Mouse (Mus musculus) embryonic fibroblast, embryonic 13.5 days (primary cell): ENCODE data around the gene Nid1. TPM values are rescaled to one million over a fixed set of nuclear protein-coding genes. Genes with fewer than 3 reads are reported as not detected.
"Not testable (repeated sequence)": the region's sequence is repeated elsewhere in the genome, so short reads cannot be mapped to it uniquely, and the experiment has no call there.

Experiments
- H3K27ac ChIP-seq: 2 replicates; pipeline ENCODE4 v1.5.1; 2012; ENCODE audit warnings: low read length, control low read depth, inconsistent platforms; ENCODE audit not compliant: insufficient read depth
- H3K4me1 ChIP-seq: 2 replicates; pipeline ENCODE4 v1.6.1; 2011; ENCODE audit warnings: low read length; ENCODE audit not compliant: control insufficient read depth, insufficient read depth
- H3K4me3 ChIP-seq: 2 replicates; pipeline ENCODE4 v1.5.1; 2011; ENCODE audit warnings: mild to moderate bottlenecking, control low read depth, low read length; ENCODE audit not compliant: insufficient read depth
- CTCF ChIP-seq: IDR thresholded peaks from 2 replicates; pipeline ENCODE4 v1.5.1; 2011; ENCODE audit warnings: mild to moderate bottlenecking, control low read depth, low read length, moderate library complexity, borderline replicate concordance; ENCODE audit not compliant: insufficient read depth
- POLR2A ChIP-seq: IDR thresholded peaks from 2 replicates; pipeline ENCODE4 v1.6.1; 2011; ENCODE audit warnings: low read depth, mild to moderate bottlenecking, control low read depth, low read length, moderate library complexity
- polyA plus RNA-seq: library from polyadenylated mRNA; stranded (reverse); fragments of >200 nt; gene quantifications from 2 replicates; pipeline ENCODE4 v1.2.4, GENCODE M21; 2011; ENCODE audit warnings: low read depth; ENCODE audit not compliant: missing spikeins, insufficient read length

Gene Nid1
- polyA plus RNA-seq, 1 experiment = 407 TPM

DNA sequence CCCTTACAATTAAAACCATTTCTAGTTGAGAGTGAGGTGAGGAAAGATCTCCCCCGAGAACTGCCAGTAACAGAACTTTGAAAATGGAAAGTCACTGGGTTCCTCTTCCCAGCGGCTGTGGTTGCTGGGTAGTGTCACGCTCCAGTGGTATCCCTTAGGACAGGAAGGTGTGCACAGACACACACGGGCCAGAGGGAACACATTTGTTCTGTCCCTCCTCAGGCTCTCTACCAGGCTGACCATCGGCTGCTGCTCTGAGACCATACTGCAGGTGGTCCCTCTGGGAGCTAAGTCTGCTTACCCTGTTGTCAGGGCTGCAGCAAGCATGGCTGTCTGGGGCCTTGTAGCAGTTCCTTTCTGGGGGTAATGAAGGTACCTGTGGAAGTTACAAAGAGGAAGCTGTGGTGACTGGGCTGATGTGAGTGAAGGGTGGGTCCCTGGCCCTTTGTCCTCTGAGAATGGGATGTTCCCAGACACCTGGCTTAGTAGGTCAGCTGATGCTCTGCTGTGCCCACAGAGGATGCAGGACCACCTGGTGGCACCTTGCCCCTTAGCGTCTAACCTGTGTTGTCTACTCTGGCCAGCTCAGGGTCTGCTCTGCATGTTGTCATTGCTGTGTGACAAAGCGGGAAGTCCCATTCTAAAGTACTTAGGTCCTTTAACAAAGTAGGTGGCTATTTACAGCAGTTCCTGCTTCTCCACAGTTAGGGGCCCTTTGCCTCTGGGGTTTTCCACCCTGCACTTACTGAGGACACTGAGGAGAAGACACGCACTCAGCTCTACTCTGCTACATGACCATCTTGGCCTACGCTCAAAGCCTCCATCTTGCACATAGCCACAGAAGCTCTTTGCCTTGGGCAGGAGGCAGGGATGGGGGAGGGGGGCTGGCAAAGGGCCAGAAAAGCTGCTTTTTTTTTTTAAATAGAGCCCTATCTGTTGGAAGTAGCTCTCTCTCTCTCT lies 86.6 kb downstream of the Nid1 start:
- Histone ChIP-seq H3K27ac (no peak overlapping the region), H3K4me1 (no peaks in the 10 kb centered on the region), H3K4me3 (no peak overlapping the region)
- no peak for TF ChIP-seq CTCF
- TF ChIP-seq POLR2A = no peak

DNA sequence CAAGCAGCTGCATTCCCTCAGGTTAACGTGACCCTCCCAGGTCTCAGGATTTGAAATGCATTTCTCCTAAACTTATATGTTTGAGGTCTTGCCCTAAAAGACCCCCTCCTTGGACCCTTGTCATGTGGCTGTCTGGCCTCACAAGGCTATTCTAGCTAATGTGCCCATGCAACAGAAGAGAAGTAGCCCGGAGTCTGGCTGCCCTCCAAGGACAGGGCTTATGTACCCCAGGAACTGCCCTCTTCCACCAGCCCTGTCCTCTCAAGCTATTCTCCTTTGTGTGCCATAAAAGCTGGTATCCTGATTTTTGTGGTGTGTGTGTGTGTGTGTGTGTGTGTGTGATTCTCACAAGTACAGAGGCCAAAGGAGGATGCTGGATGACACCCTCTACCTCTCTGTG lies 87.9 kb downstream of the Nid1 start:
- TF ChIP-seq CTCF = no peak
- TF ChIP-seq POLR2A = no peak
- Histone ChIP-seq H3K4me3 (no peak overlapping the region), H3K27ac (no peak overlapping the region), H3K4me1 (no peaks in the 10 kb centered on the region)

DNA sequence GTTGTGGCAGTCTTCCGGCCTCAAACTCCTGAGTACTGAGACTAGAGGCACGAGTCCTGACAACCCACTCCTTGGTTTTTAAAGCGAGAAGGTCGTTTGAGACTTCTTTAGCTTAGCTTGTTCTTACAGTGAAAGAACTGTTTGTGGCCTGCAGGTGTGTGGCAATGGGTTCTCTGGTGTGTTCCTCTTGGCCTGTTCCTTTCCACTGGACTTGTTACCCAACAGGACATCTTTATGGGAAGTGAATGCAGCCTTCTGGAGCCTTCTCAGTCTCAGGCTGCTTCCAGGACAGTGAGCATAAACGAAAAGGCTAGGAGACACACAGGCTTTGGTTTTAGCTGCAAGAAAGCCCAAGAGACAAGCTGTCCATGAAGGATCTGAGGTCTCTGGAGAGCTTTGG lies 88.5 kb downstream of the Nid1 start:
- TF ChIP-seq CTCF (no peak), POLR2A (no peak)
- H3K27ac ChIP-seq = no peak overlapping the region
- H3K4me1 ChIP-seq = no peaks in the 10 kb centered on the region
- H3K4me3 ChIP-seq = no peak overlapping the region

DNA sequence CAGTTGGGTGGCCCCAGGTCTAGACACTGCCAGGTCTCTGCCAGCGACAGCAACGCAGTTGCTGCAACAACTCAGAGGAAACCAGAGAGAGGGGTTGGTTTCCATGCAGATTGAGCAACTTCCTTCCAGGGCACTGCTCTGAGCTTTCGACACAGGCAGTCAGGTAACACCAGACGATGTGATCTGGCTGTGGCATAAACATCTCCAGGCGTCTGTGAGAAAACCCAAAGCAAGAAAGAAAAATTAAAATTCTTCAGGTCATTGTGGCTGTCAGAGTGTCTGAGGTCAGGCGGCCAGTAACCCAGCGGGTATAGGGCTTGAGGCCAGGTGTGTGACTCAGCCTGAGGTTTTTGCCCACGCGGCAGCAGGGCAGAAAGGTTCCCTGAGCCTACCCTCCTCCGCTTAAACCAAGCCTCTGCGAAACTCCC lies 91.8 kb downstream of the Nid1 start:
- Histone ChIP-seq H3K27ac (no peak overlapping the region), H3K4me3 (no peak overlapping the region), H3K4me1 (no peaks in the 10 kb centered on the region)
- no peak for TF ChIP-seq POLR2A
- TF ChIP-seq CTCF = no peak

DNA sequence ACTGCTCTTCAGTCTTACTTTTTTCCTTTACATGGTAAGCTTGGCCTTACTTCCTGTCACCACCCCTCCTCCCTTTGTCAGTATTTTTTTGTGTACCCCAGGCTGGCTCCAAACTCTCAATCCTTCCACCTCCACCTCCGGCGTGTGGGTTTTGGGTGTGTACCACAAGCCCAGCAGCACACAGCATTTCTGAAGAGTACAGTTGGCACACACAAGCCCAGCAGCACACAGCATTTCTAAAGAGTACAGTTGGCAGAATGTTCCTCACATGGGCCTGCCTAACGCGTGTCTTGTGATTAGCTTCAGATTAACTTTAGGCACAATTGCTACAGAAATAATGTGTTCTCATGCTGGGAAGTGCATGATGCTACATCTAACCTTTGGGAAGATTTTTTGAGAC lies 93.6 kb downstream of the Nid1 start:
- H3K4me1 ChIP-seq = no peaks in the 10 kb centered on the region
- no peak overlapping the region for H3K4me3 ChIP-seq
- no peak overlapping the region for H3K27ac ChIP-seq
- TF ChIP-seq CTCF = no peak
- no peak for TF ChIP-seq POLR2A

DNA sequence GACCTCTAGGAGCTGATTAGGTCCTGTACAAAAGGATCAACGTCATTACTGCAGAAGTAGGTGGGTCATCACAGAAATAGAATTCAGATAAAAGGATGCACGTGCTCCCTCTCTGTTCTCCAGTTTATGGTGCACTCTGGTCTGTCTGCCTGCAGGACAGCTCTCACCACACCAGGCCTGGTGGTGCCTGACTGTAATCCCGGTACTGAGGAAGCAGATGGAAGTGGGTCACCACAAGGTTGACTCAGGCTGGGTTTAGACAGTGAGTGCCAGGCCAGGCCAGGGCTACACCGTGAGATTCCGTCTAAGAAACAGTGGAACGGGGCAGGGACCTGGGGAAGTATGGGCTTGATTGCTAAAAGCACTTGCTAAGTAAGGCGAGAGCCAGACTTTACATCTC lies 94.6 kb downstream of the Nid1 start:
- Histone ChIP-seq H3K27ac (no peak overlapping the region), H3K4me1 (no peaks in the 10 kb centered on the region), H3K4me3 (no peak overlapping the region)
- TF ChIP-seq CTCF (no peak), POLR2A (no peak)

DNA sequence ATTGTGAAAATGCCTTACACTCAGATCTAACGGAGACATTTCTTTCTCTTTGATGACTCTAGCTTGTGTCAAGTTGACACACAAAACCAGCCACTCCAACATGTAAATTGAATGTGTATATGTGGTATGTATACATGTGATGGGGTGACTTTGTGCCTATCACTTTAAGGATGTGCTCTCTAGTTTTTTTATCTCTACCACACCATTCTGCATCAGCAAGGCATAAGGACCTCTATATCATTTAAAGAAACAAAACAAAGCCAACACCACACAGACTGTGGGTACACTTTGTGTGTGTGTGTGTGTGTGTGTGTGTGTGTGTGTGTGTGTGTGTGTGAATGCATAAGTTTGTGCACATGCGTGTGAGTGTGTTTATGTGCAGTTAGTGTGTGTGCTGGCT lies 99.2 kb downstream of the Nid1 start:
- Histone ChIP-seq H3K4me1 (0 out of 2 replicates have a peak, but pooled peaks cover 4% of the 10 kb centered on the region), H3K27ac (no peak overlapping the region), H3K4me3 (no peak overlapping the region)
- TF ChIP-seq CTCF (no peak), POLR2A (no peak)

DNA sequence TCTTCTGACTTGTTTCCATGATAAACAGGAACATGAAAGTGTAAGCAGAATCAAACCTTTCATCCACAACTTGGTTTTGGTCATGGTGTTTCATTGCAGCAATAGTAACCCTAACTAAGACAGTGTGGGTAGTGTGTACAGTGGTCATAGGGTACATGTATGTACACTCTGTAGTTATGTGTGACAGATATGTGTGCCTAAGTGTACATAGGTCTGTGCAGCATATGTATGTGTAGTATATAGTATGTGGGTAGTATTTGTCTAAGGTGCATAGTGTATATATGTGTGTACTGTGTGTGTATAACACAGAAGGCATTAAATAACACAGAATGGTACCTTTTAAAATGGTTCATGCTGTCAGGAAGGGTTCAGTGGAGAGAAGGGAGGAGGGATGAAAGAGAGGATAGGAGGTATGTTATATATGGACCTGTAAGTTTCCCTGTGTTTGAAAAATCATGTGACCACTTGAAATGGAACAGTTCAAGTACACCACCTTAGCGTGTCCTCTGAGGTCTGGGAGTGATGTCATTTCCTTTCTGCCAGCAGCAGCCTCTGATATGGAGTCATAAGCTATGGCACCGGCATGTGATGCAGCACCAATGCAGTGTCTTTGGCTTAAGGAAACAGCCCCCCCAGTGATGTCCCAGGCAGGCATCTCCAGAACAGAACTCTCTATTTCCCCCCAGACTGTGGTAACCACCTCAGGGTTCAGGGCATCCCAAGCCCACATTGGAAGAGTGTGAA lies 100.1 kb downstream of the Nid1 start:
- Histone ChIP-seq H3K4me1 (0 out of 2 replicates have a peak, but pooled peaks cover 4% of the 10 kb centered on the region), H3K27ac (no peak overlapping the region), H3K4me3 (no peak overlapping the region)
- no peak for TF ChIP-seq POLR2A
- TF ChIP-seq CTCF = no peak

DNA sequence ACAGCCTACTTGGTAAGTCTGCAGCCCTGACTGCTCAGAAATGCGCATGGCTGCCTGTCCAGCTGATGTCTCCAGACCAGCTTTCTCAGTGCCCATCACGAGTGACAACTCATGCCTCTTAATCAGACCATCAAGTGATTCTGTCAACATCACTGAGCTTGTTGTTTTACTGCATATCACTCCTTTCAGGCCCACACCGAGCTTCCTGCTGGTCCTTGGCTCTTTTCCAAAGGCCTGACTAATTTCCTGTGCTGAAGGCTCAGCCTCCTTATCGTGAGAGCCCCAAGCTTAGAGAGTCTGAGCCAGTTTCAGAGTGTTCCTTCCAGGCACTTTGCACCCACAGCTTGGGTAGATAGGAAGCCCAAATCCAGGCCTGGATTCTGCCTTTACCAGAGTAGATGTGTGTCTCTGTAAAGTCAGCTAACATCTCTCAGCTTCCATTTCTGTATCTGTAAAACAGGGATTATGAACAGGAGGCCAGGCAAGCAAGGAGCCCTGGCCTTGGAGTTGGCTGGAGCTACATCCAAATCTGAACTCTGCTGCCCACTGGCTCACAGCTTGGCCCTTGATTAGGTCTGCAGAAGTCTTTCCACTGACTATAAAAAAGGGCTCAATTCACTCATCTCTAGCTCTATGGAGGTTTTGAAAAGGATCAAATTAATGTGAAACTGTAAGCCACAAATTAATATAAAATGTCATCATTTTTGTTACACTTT lies 101.4 kb downstream of the Nid1 start:
- Histone ChIP-seq H3K27ac (peak overlapping the region; percentile 82), H3K4me1 (0 out of 2 replicates have a peak, but pooled peaks cover 4% of the 10 kb centered on the region), H3K4me3 (no peak overlapping the region)
- TF ChIP-seq CTCF (no peak), POLR2A (no peak)

DNA sequence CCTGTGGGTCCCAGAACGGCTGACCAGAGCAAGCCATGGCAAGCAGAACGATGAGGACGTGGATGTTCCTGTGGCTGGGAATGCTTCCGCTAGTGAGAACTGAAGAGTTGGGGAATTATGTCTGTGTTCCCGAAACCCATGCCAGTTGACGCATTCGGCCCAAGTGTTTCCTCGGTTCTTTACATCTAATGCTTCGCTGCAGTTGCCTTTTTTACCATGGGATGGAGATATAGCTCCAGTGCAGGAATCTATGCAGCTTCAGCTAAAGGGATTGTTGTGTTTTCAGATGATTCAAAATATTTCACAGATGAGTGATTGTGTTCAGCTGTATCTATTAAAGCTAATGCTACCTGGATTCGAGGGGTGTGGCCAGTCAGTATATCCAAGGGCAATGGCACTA lies 105.7 kb downstream of the Nid1 start:
- not testable (repeated sequence) for H3K4me3 ChIP-seq, H3K4me1 ChIP-seq, H3K27ac ChIP-seq
